In the genomic region with DNA sequence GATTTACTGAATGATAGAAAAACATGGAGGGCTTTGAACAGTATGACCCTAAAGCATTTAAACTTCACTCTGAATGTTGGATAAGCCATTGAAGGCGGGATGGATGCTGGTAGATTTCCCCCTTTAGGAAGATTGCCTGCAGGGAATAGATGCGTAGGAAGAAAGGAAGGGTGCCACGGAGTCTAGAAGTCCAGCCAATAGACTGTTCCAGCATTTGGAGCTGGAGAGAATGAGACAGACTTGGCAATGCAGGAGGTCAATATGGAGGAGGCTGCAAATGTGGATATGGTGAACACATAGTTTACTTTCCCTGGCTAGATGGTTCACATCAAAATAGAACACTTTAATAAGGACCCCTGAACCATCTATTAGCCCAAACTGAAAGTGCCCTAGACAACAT, we compare ENCODE assay signal across 21 mouse cellular contexts.
"Had no signal": no experiment of that assay in that cellular context is flagged by ENCODE, and none has a peak within 500 bp of the region (broad histone marks: within the 10 kb centered on the region; RNA-seq: fewer than 3 reads in every experiment).

No protein-coding gene starts in this region.

- H3K4me1 ChIP-seq: liver, embryonic 13.5 days had no signal

- H3K27ac ChIP-seq: kidney, postnatal 0 days; layer of hippocampus, adult 2 months; limb, embryonic 10.5 days; limb, embryonic 13.5 days; liver, embryonic 13.5 days; macrophage; midbrain, embryonic 12.5 days; midbrain, embryonic 15.5 days; neural tube, embryonic 12.5 days; neural tube, embryonic 15.5 days; stomach, postnatal 0 days had no signal

- DNase-seq: kidney, postnatal 25 days; layer of hippocampus, adult 9-11 months; liver; liver, embryonic 13.5 days; lung, adult 2 months; right cerebral cortex, adult 18-20 months; right cerebral cortex, postnatal 14 days; right cerebral cortex, postnatal 4 days; thymus, adult 2 months; thymus, postnatal 14 days; thymus, postnatal 4 days had no signal

- ATAC-seq: midbrain, embryonic 15.5 days had no signal

- H3K4me3 ChIP-seq: layer of hippocampus, adult 2 months; limb, embryonic 10.5 days; limb, embryonic 13.5 days; liver, embryonic 13.5 days; midbrain, embryonic 12.5 days; midbrain, embryonic 15.5 days; neural tube, embryonic 12.5 days; neural tube, embryonic 15.5 days had no signal

- H3K27me3 ChIP-seq: liver, embryonic 13.5 days; midbrain, embryonic 12.5 days; midbrain, embryonic 15.5 days; neural tube, embryonic 12.5 days; neural tube, embryonic 15.5 days had no signal
